Mouse (Mus musculus): ENCODE data around the gene Aoc1.

DNA sequence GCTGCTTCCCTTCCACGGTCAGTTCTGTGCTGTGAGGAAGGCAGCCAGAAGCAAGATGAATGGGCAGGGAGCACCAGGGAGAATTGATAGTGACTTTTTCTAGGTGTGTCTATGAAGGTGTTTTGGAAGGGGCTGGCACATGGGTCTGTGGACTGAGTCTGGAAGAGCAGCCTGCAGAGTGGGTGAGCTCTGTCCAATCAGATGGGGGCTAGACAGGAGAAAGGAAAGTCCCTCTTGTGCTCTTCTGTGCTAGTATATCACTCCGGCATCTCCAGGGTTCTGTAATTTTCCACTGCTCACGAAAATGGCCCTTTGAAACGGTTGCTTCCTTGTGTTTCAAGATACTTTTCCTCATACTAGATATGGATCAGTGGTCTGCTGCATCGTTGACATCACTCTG is at the start of gene Aoc1:
- TF ChIP-seq CTCF (conservative IDR thresholded peaks at IDR 0.05; ENCODE audit: insufficient read depth, insufficient read length, low read depth, low read length) = no peak
- no peak for TF ChIP-seq POLR2A (IDR thresholded peaks at IDR 0.05; ENCODE audit: low read depth, low read length)
